Mouse (Mus musculus) myocyte (in vitro differentiated cells): ENCODE data around the gene Hilpda.

ENCODE experiments used
- MYOD1 ChIP-seq, 3 experiments: IDR thresholded peaks; one replicate each; pipeline ENCODE4 v1.6.1; 2011; ENCODE audit warnings: control low read depth in 2 of 3, low read depth in 2 of 3, mild to moderate bottlenecking in 2 of 3, moderate library complexity in 1 of 3; ENCODE audit not compliant: insufficient read length in 2 of 3, control insufficient read depth in 1 of 3
- POLR2A ChIP-seq: IDR thresholded peaks from one replicate; pipeline ENCODE4 v1.6.1; 2011; ENCODE audit warnings: low read depth, mild to moderate bottlenecking, control low read depth, moderate library complexity; ENCODE audit not compliant: insufficient read length
- POLR2AphosphoS2 ChIP-seq: IDR thresholded peaks from one replicate; pipeline ENCODE4 v1.6.1; 2011; ENCODE audit warnings: low read depth, control low read depth; ENCODE audit not compliant: insufficient read length
- USF1 ChIP-seq: IDR thresholded peaks from one replicate; pipeline ENCODE4 v1.6.1; 2011; ENCODE audit warnings: low read depth, mild to moderate bottlenecking, control low read depth, moderate library complexity

DNA sequence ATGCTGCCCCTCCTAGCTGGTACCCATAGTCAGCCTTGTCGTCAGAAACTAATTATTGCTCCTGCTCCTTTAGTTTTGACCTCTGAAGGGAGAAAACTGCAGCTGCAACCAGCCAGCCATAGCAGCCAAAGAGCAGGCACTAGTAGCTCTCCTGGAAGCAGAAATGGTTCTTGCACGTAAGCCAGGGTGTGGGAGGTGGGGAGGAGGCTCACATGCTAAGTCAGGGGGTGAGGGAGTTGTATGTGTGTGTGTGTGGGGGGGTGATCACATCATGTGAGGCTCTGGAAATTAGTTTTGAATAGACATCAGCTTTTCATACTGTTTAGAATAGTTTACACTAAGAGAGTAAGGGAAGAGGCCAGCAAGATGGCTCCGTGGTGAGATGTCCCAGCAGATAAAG lies 45.7 kb downstream of the Hilpda start:
- TF ChIP-seq POLR2A, result no peak
- TF ChIP-seq POLR2AphosphoS2, result no peak
- TF ChIP-seq USF1, result no peak
- no peak for TF ChIP-seq MYOD1 (IDR thresholded peaks at IDR 0.05; ENCODE audit: control insufficient read depth in 1 of 3, insufficient read length in 2 of 3, low read depth in 2 of 3)
